Mouse (Mus musculus): ENCODE data around the gene Itgav. TPM values are rescaled to one million over a fixed set of nuclear protein-coding genes. Genes with fewer than 3 reads are reported as not detected.

Gene Itgav
- polyA plus RNA-seq, 2 experiments: 4.1 to 11.2 TPM

DNA sequence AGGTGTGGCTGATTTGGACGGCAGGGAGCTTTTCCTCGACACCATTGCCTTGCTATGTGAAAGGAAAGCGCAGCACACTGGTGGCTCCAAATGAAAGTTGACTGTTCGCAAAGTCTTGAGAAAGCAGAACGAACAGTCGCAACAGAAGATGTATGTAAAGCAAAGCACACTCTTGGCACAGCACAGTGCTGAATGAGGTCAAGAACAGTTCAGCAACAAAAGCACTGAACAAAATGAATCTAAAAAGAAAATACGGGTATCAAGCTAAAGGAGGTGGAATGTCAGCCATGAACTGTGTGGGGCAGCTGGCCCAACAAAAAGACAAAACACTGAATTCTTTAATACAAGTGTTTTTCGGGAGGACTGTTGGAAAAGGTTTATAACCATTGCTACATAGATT, 42.9 kb upstream of the Itgav start:
- Histone ChIP-seq H3K9me3 (ENCODE audit: control insufficient read depth, low read length) (no peaks in the 10 kb centered on the region), H3K27me3 (ENCODE audit: control insufficient read depth, insufficient read depth, low read length) (no peaks in the 10 kb centered on the region), H3K4me3 (ENCODE audit: insufficient read depth in 1 of 2, low read depth in 2 of 2, low read length in 2 of 2) (no peak overlapping the region), H3K4me1 (replicated peaks; ENCODE audit: control insufficient read depth in 2 of 2, insufficient read depth in 2 of 2, low read length in 1 of 2) (peaks cover 0 to 5% of the 10 kb centered on the region in 2 experiments; a peak in 1 of 4 replicates), H3K27ac (no peak overlapping the region), H3K4me2 (ENCODE audit: low read depth) (no peak overlapping the region), H3K9ac (replicated peaks) (no peak overlapping the region), H3K36me3 (replicated peaks; ENCODE audit: control insufficient read depth, insufficient read depth, low read depth) (no peaks in the 10 kb centered on the region)
- no peak for TF ChIP-seq EP300 (IDR thresholded peaks at IDR 0.05; ENCODE audit: low read depth)
- no peak for TF ChIP-seq CTCF (IDR thresholded peaks at IDR 0.05; ENCODE audit: low read depth)
- DNase-seq (ENCODE audit: low read depth in 3 of 3, low spot score in 3 of 3) (no peak), ATAC-seq (ENCODE audit: insufficient read depth) (no peak)
- WGBS (ENCODE audit: insufficient replicate concordance): 81% methylated on average over 8 of the region's 8 CpGs

DNA sequence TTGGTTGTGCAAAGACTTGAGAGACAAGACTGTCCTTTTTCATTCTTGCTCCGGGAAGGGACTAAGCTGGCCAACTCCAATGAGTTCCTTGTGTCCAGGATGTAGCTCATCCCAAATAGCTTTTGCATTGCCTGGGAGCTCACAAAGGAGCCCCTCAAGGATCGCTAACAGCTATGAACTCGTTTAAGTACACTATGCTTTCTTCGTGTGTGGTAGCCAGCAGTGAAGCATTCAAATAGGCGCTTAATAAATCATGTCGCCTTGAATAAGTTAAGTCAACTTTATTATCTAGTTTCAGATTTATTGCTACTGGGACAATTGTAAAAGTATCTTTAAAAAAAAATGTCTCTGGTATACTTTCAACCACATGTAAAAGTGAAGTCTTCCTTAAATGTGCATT, 42.4 kb upstream of the Itgav start:
- WGBS (ENCODE audit: insufficient replicate concordance): 66% methylated on average over 6 of the region's 6 CpGs
- no peak for TF ChIP-seq EP300 (IDR thresholded peaks at IDR 0.05; ENCODE audit: low read depth)
- TF ChIP-seq CTCF (IDR thresholded peaks at IDR 0.05; ENCODE audit: low read depth): no peak

GRCm38 (mm10) chr2:83682282-83682681, 41.9 kb upstream of the Itgav start:
- no peak overlapping the region for H3K9ac ChIP-seq (replicated peaks)
- ATAC-seq (ENCODE audit: insufficient read depth): no peak
- no peaks in the 10 kb centered on the region for H3K27me3 ChIP-seq (ENCODE audit: control insufficient read depth, insufficient read depth, low read length)
- H3K36me3 ChIP-seq (replicated peaks; ENCODE audit: control insufficient read depth, insufficient read depth, low read depth): no peaks in the 10 kb centered on the region
- H3K4me2 ChIP-seq (ENCODE audit: low read depth): no peak overlapping the region
- no peak overlapping the region for H3K4me3 ChIP-seq (ENCODE audit: insufficient read depth in 1 of 2, low read depth in 2 of 2, low read length in 2 of 2)
- 57% methylated on average over 8 of the region's 8 CpGs for WGBS (ENCODE audit: insufficient replicate concordance)
- no peak for TF ChIP-seq EP300 (IDR thresholded peaks at IDR 0.05; ENCODE audit: low read depth)
- TF ChIP-seq CTCF (IDR thresholded peaks at IDR 0.05; ENCODE audit: low read depth): no peak
- DNase-seq (ENCODE audit: low read depth in 3 of 3, low spot score in 3 of 3): no peak
- no peak overlapping the region for H3K27ac ChIP-seq
- H3K4me1 ChIP-seq (replicated peaks; ENCODE audit: control insufficient read depth in 2 of 2, insufficient read depth in 2 of 2, low read length in 1 of 2): peaks cover 0 to 5% of the 10 kb centered on the region in 2 experiments; a peak in 1 of 4 replicates
- H3K9me3 ChIP-seq (ENCODE audit: control insufficient read depth, low read length): no peaks in the 10 kb centered on the region

More for the DNA sequence above, 42.4 kb upstream of the Itgav start:
- Histone ChIP-seq H3K9ac (replicated peaks) (no peak overlapping the region), H3K36me3 (replicated peaks; ENCODE audit: control insufficient read depth, insufficient read depth, low read depth) (no peaks in the 10 kb centered on the region), H3K27ac (no peak overlapping the region), H3K4me1 (replicated peaks; ENCODE audit: control insufficient read depth in 2 of 2, insufficient read depth in 2 of 2, low read length in 1 of 2) (peaks cover 0 to 5% of the 10 kb centered on the region in 2 experiments; a peak in 1 of 4 replicates), H3K4me2 (ENCODE audit: low read depth) (no peak overlapping the region), H3K4me3 (ENCODE audit: insufficient read depth in 1 of 2, low read depth in 2 of 2, low read length in 2 of 2) (no peak overlapping the region), H3K27me3 (ENCODE audit: control insufficient read depth, insufficient read depth, low read length) (no peaks in the 10 kb centered on the region), H3K9me3 (ENCODE audit: control insufficient read depth, low read length) (no peaks in the 10 kb centered on the region)
- ATAC-seq (ENCODE audit: insufficient read depth): no peak
- DNase-seq (ENCODE audit: low read depth in 3 of 3, low spot score in 3 of 3): no peak

DNA sequence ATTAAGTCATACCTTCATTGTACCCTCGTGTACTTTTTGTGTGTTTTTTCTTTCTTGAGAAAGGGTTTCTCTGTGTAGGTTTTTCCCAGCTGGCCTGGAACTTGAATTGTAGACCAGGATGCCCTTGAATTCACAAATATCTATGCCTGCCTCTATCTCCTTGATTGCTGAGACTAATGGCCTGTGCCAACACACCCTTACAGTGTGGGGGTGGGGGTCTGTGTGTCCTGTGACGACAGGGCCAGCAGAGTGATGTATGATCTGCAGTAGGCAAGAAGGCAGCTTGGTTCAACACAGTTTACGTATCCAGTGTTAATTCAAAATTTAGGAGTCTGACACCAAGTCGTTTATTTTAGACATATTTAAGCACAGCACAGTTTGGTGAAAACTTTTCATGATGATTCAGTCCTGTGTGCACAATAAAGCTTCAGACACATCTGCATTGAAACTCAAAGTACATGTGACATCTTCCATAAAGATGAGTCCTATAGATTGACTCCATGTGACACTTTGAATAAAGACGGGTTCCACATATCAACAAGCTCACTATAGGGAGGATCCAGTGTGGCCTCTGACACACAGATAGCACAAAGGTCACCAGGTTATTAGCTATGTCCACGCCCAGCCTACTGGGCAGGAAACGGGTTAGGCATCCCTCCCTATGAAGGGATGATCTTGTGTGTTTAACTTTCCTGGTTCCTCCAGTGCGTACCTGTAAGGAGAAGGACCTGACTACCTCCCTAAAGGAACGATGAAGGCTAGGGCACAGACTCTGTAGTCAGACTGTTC, 40.3 kb upstream of the Itgav start:
- H3K9ac ChIP-seq (replicated peaks): no peak overlapping the region
- no peak overlapping the region for H3K4me3 ChIP-seq (ENCODE audit: insufficient read depth in 1 of 2, low read depth in 2 of 2, low read length in 2 of 2)
- ATAC-seq (ENCODE audit: insufficient read depth): no peak
- H3K36me3 ChIP-seq (replicated peaks; ENCODE audit: control insufficient read depth, insufficient read depth, low read depth): no peaks in the 10 kb centered on the region
- H3K4me1 ChIP-seq (replicated peaks; ENCODE audit: control insufficient read depth in 2 of 2, insufficient read depth in 2 of 2, low read length in 1 of 2): peaks cover 0 to 5% of the 10 kb centered on the region in 2 experiments; a peak in 1 of 4 replicates
- no peak for TF ChIP-seq EP300 (IDR thresholded peaks at IDR 0.05; ENCODE audit: low read depth)
- no peak for TF ChIP-seq CTCF (IDR thresholded peaks at IDR 0.05; ENCODE audit: low read depth)
- no peak overlapping the region for H3K27ac ChIP-seq
- H3K9me3 ChIP-seq (ENCODE audit: control insufficient read depth, low read length): no peaks in the 10 kb centered on the region
- H3K4me2 ChIP-seq (ENCODE audit: low read depth): no peak overlapping the region
- no peak for DNase-seq (ENCODE audit: low read depth in 3 of 3, low spot score in 3 of 3)
- WGBS (ENCODE audit: insufficient replicate concordance): 60% methylated on average over 9 of the region's 9 CpGs
- H3K27me3 ChIP-seq (ENCODE audit: control insufficient read depth, insufficient read depth, low read length): no peaks in the 10 kb centered on the region

GRCm38 (mm10) chr2:83684691-83685090, 39.5 kb upstream of the Itgav start:
- ATAC-seq (ENCODE audit: insufficient read depth) (no peak), DNase-seq (ENCODE audit: low read depth in 3 of 3, low spot score in 3 of 3) (no peak)
- H3K4me2 ChIP-seq (ENCODE audit: low read depth): no peak overlapping the region
- peaks cover 0 to 5% of the 10 kb centered on the region in 2 experiments; a peak in 1 of 4 replicates for H3K4me1 ChIP-seq (replicated peaks; ENCODE audit: control insufficient read depth in 2 of 2, insufficient read depth in 2 of 2, low read length in 1 of 2)
- no peaks in the 10 kb centered on the region for H3K27me3 ChIP-seq (ENCODE audit: control insufficient read depth, insufficient read depth, low read length)
- no peak overlapping the region for H3K27ac ChIP-seq
- no peak overlapping the region for H3K9ac ChIP-seq (replicated peaks)
- 73% methylated on average over 8 of the region's 8 CpGs for WGBS (ENCODE audit: insufficient replicate concordance)
- no peak overlapping the region for H3K4me3 ChIP-seq (ENCODE audit: insufficient read depth in 1 of 2, low read depth in 2 of 2, low read length in 2 of 2)
- no peaks in the 10 kb centered on the region for H3K9me3 ChIP-seq (ENCODE audit: control insufficient read depth, low read length)
- TF ChIP-seq EP300 (IDR thresholded peaks at IDR 0.05; ENCODE audit: low read depth): no peak
- H3K36me3 ChIP-seq (replicated peaks; ENCODE audit: control insufficient read depth, insufficient read depth, low read depth): no peaks in the 10 kb centered on the region
